Mouse (Mus musculus) stomach, postnatal 0 days (tissue): ENCODE measurements around the gene Tmem248.

Experiments used
- CTCF ChIP-seq: IDR thresholded peaks from 2 replicates; pipeline ENCODE4 v1.5.1; 2016; ENCODE audit warnings: antibody characterized with exemption, low read depth, mild to moderate bottlenecking, moderate library complexity
- EP300 ChIP-seq: optimal IDR thresholded peaks from 2 replicates; pipeline ENCODE3; 2016; ENCODE audit warnings: antibody characterized with exemption

GRCm38 (mm10) chr5:130275509-130275908 lies 58.6 kb downstream of the Tmem248 start:
- TF ChIP-seq CTCF: peak; percentile 84
- no peak for TF ChIP-seq EP300
